Mouse (Mus musculus) layer of hippocampus, postnatal 25 days (tissue): ENCODE measurements around the gene Cyth4. TPM values are rescaled to one million over a fixed set of nuclear protein-coding genes. Genes with fewer than 3 reads are reported as not detected.
A peak's percentile ranks its signal among the peaks of the same experiment; 100 is the strongest.

Source experiments
- DNase-seq, 2 experiments: peaks; one replicate each; pipeline ENCODE4 v3.0.0; 2022; ENCODE audit warnings: mixed read lengths in 2 of 2, low spot score in 1 of 2; ENCODE audit errors: extremely low spot score in 1 of 2
- total RNA-seq, 2 experiments: library from RNA; stranded (reverse); gene quantifications; 2 replicates each; pipeline ENCODE4 v1.2.3; 2021

Gene Cyth4
- total RNA-seq, 2 experiments from 2014 or later: 18.9 to 24.7 TPM

DNA sequence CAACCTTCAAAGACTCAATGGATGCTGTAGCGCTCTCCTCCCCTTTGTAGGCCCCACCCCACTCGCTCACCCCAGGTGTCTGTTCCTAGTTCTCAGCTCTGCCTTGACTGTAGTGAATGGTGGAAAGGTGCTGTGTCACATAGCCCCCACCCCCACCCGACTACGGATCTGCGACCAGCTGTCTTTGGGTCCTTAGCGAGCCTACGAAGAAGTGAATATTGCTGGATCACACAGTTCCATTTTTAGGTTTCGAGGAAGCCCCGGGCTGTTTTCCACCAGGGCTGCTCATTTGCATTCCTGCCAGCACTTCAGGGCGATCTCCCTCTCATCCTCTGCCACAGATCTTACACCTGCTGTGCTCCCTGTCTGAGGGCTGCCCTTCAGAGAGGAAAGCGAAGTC is 13.5 kb upstream of the Cyth4 start:
- no peak for DNase-seq

DNA sequence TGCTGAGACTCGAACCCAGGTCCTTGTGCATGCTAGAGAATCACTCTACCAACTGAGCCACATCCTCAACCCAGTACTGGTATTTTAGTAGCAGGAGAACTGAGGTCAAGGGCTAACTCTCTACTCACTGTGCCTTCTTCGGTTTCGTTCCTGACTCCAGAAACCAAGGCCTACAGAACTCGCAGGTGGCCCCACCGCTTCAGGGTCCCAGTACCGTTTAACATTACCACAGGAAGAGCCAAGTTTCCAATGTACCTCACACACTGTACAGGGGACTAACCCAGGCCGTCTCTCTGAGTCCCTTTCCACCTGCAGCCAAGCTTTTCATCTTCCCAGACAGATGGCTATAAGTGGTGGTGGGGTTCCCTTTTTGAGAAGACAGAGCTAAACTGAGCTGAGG is 11.4 kb upstream of the Cyth4 start:
- DNase-seq: no peak

- peak; percentile 88 to 98 for DNase-seq
Observed at GRCm38 (mm10) chr15:78587050-78587994, 9.5 kb upstream of the Cyth4 start.

DNA sequence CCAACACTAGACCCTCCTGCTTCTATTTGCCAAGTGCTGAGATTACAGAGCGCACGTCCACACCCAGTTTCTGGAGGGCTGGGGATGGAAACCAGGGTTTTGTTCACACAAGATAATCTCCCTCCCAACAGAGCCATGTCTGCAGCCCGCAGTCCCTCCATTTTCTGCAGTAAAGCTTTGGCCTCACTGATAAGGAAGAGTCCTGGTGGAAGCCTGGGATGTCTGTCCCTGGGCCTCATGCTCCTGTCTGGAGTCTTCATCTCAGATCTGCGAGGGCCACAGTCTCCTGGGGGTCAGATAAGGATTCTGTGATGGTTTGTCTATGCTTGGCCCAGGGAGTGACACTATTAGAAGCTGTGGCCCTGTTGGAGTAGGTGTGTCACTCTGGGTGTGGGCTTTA is 8.8 kb upstream of the Cyth4 start:
- DNase-seq: no peak

GRCm38 (mm10) chr15:78588900-78589299 is 7.9 kb upstream of the Cyth4 start:
- no peak for DNase-seq

GRCm38 (mm10) chr15:78589936-78590335 is 6.9 kb upstream of the Cyth4 start:
- DNase-seq: no peak

DNA sequence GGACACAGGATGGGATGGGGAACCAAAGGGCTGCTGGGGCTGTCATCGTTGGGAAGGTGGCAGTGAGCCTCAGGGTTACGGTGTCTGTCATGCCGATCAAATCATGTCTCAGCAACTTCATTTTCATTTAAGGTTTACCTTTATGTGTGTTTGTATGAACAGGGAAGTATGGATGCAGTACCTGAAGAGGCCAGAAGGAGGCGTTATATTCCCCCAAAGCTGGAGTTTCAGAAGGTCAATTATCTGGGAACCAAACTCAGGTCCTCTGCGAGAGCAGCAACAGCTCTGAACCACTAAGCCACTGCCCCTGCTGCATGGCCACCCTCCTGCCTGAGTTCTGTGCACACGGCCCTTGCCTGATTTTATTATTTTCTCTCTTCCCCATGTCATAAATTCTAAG is 6.1 kb upstream of the Cyth4 start:
- DNase-seq: no peak

GRCm38 (mm10) chr15:78591680-78592451 is 5.0 kb upstream of the Cyth4 start:
- no peak for DNase-seq

GRCm38 (mm10) chr15:78592452-78592968 is 4.3 kb upstream of the Cyth4 start:
- DNase-seq: no peak

DNA sequence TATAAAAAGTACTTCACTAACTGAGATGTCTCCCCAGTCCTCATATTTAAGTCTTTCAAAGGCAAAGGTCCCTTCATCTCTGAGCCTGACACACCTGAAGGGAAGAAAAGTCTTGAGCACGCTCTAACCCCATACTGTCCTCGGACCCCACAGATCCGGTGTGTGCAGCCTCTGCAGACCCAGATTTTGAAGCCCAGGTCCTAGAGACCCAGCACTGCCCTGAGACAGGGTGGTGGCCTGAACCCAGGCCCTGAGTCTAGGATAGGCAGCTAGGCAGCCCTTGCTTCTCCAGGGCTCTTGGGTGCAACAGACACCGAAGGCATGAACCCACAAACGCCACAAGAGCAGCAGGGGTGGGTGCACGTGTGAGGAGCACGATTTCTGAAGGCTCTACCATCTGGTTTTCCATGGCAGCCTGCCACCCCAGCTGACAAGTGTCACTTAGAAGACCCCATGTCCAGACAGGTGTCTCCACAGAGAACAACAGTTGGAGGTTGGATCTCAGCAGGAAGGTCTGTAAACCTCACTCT is 2.9 kb upstream of the Cyth4 start:
- no peak for DNase-seq

DNA sequence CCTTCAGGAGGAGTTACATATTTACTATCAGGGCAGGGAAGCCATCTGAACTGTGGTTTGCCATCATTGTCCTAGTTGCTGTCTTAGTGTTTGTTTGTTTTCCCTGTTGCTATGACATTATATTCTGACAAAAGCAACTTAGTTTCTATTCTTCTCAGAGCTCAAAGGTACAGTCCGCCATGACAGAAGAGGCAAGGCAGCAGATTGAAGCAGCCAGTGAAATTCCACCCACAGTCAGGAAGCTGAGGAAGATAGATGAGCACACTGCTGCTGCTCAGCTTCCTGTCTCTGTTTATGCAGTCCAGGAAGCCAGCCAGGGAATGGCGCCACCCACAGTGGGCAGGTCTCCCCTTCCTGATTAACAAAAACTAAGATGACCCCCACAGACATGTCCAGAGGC is 2.0 kb upstream of the Cyth4 start:
- no peak for DNase-seq

DNA sequence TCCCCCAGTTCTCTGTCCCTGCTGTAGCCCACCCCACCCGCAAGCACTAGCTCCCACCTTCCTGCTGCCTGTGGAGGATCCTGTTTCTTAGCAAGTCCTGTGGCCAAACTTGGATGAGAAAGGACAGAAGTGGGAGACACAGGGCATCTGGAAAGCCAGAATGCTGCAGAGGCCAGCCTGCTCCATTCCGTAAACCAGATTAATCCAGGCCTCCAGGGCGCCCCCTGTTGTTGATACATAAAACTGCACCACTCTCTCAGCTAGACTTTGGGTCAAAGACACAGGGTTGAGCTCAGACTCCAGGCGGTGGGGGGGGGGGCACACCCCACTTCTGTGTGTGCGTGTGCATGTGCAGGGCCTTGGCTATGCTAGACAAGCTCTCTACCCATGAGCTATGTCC is 1.4 kb upstream of the Cyth4 start:
- DNase-seq: no peak

- DNase-seq: no peak
Observed at GRCm38 (mm10) chr15:78596504-78596903, 343 bp upstream of the Cyth4 start.

DNA sequence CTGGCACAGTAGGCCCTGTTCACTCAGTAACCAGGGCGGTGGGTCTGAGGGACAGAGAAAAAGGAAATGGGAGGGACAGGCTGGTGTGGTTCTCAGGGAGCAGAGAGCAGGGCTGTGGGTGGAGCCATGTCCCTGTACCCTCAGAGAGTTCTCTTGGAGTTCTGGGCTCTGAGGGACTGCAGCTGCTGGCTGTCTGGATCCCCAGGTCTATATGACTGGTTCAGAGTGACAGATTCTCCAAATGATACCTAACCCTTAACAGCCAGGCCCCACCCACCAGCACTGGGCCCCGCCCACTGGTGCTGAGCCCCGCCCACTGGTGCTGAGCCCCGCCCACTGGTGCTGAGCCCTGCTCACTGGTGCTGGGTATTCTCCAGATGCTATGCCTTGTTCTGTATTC is 882 bp downstream of the Cyth4 start:
- DNase-seq: no peak

DNA sequence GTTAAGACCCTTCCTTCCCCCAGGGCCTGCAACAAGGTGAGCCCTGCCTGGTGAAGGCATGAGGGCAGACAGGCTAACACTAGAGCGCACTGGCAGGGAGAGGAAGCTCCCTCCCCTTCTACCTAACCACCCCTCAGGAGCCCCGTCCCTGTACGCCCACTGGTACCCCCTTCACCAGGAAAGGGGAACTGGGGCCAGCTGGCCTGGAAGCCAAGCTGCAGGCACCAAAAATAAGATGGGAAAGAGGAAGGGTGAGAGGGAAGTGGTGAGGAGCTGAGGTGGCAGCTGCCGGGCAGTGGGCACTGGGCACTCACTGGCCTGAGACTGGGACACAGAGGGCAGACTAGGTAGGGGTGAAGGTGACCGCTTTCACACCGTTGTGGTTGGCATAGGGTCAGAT is 2.3 kb downstream of the Cyth4 start:
- no peak for DNase-seq

GRCm38 (mm10) chr15:78599529-78600193 is 2.8 kb downstream of the Cyth4 start:
- no peak for DNase-seq

DNA sequence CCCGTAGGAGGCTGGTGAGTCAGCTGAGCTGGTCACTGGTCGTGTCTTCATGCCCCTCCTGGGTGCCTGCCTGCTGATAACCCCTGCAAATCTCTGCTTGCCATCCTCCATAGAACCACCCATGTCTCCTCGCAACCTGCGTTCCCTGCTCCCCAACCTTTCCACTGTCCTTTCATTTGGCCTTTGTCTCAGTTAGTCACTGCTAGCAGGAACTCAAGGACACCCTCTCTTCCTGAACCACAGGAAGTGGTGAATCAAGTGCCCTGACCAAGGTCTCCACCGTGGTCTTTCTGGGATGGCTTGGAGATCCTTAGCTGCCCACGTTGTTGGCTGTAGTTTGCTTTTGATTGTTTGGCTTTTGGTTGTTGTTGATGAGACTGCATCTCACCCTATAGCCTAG is 4.3 kb downstream of the Cyth4 start:
- no peak for DNase-seq

DNA sequence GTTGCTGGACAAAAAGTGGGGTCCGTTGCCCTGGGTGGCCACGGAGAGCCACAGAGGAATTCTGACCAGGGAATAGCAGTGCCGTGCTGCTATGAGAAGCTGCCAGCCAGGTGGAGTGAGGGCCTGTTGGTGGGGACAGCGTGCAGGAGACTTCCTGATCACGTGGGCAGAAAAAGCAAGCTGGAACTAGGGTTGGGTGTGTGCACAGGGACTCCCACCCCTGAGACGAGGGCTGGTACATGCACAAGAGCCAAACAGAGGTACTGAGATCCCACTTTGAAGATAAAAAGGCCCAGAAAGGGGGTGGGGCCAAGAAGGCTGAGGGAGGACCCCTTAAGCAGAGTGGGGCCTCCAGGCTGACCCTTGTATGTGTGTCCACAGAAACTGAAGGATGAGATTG is 7.4 kb downstream of the Cyth4 start:
- no peak for DNase-seq

DNA sequence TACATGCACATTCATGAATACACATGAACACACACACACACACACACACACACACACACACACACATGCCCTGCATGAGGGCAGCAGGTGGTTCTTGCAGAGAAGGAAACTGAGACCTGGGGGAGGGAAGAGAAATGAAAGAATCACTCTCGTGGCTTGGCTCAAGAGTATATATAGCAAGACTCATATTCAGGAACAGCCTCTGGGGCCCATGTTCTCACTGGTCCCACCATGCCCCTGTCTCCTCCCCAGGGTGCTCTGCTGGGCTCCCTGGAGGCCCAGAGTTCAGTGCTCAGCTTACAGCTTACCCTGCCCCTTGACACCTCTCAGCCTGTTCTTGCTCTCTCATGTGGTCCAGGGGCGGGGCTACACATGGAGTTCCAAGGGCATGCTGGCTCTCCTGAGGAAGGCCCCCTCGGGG is 8.5 kb downstream of the Cyth4 start:
- no peak for DNase-seq

DNA sequence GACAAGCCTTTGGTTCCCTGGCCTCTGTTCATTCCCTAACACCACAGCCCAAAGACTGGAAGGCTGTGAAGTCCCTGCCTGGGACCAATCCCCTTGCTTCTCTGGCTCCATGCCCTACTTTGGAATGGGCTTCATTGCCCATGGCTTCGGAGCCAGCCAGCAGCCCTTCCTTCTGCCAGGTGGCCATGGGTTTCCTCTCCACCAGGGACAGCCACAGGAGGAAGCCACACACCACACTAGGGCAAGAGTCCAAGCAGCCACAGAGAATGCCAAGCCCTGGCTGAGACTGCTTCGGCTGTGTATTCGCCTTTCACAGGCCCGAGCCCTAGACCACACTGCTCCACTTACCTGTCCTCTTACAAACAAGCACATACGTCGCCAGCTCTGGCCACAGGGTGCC is 9.2 kb downstream of the Cyth4 start:
- peak in 1 of 2 experiments; percentile 46 for DNase-seq

DNA sequence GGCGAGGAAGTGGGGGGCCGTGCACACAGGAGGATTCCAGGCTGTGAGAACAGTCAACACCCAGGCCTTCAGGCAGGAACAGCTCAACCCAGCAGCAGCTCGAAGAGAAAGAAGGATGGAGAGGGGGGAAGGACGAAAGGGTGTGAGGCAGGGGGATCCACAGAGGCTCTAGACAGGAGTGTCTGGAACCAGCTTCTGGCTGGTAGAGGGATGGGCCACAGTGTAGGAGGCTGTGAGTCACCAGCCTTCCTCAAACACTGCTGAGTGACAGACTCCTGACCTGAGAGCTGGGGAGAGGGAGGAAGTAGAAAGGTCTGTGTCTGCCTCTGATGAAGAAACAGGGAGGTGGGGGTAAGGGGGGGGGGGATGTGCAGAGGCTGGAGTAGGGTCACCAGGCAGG is 10.6 kb downstream of the Cyth4 start:
- peak in 1 of 2 experiments; percentile 40 for DNase-seq
